Mouse (Mus musculus): ENCODE results near the gene Kif22. TPM values are rescaled to one million over a fixed set of nuclear protein-coding genes. Genes with fewer than 3 reads are reported as not detected.

Gene Kif22
- polyA plus RNA-seq, 1 experiment from 2014 or later = 74.3 TPM

DNA sequence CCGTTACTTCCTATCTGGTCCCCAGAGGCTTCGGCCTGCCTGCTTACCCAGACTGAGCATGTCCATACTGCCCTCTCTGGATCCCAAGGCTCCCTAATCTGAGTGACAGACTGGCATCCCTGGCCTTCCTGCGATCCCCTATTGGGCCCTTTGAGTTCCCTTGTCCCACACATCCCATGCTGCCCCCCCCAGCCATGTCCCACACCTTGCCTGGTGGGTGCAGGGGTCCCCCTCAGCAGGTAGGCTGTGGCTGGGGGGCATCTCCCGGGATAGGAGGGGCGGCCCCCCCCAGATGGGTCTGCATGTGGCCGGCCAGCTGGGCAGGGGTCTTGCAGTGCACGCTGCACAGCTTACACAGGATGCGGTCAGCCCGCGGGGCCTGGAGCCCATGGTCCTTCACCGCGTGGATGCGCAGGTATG lies 19.0 kb downstream of the Kif22 start:
- H3K4me1 ChIP-seq (ENCODE audit: control insufficient read depth in 2 of 2, insufficient read depth in 2 of 2, low read length in 2 of 2) = peaks cover 31 to 57% of the 10 kb centered on the region in 2 experiments
- peaks cover 38% of the 10 kb centered on the region for H3K36me3 ChIP-seq (ENCODE audit: control insufficient read depth, insufficient read depth, low read length)
- WGBS = 77% methylated on average over 13 of the region's 13 CpGs
- no peak overlapping the region for H3K27ac ChIP-seq (replicated peaks in 1 of 2; ENCODE audit: control insufficient read depth in 1 of 2, insufficient read depth in 1 of 2, low read depth in 2 of 2, low read length in 2 of 2)
- ATAC-seq (ENCODE audit: insufficient number of reproducible peaks, insufficient read depth, low FRiP score, low read depth) = no peak
- H3K27me3 ChIP-seq (ENCODE audit: control insufficient read depth, insufficient read depth, low read length) = no peaks in the 10 kb centered on the region
- H3K4me3 ChIP-seq (ENCODE audit: control insufficient read depth in 1 of 2, insufficient read depth in 1 of 2, low read depth in 1 of 2, low read length in 2 of 2) = peak overlapping the region in 1 of 2 experiments; percentile 98; a peak in 1 of 4 replicates
- H3K4me2 ChIP-seq (ENCODE audit: low read length) = peak overlapping the region; percentile 96
- peak overlapping the region; percentile 99 for H3K9ac ChIP-seq (ENCODE audit: low read length)
- H3K9me3 ChIP-seq (ENCODE audit: control insufficient read depth, low read length) = no peaks in the 10 kb centered on the region

GRCm38 (mm10) chr7:127022528-127023271 lies 19.6 kb downstream of the Kif22 start:
- Histone ChIP-seq H3K4me1 (ENCODE audit: control insufficient read depth in 2 of 2, insufficient read depth in 2 of 2, low read length in 2 of 2) (peaks cover 26 to 56% of the 10 kb centered on the region in 2 experiments), H3K27ac (replicated peaks in 1 of 2; ENCODE audit: control insufficient read depth in 1 of 2, insufficient read depth in 1 of 2, low read depth in 2 of 2, low read length in 2 of 2) (no peak overlapping the region), H3K9me3 (ENCODE audit: control insufficient read depth, low read length) (no peaks in the 10 kb centered on the region), H3K4me2 (ENCODE audit: low read length) (0 out of 2 replicates have a peak overlapping the region, but pooled peaks have one; percentile 96), H3K9ac (ENCODE audit: low read length) (peak overlapping the region; percentile 99; the same call in 1 of the 2 replicates), H3K36me3 (ENCODE audit: control insufficient read depth, insufficient read depth, low read length) (peaks cover 33% of the 10 kb centered on the region), H3K4me3 (ENCODE audit: control insufficient read depth in 1 of 2, insufficient read depth in 1 of 2, low read depth in 1 of 2, low read length in 2 of 2) (no peak overlapping the region), H3K27me3 (ENCODE audit: control insufficient read depth, insufficient read depth, low read length) (no peaks in the 10 kb centered on the region)
- ATAC-seq (ENCODE audit: insufficient number of reproducible peaks, insufficient read depth, low FRiP score, low read depth) = no peak
- WGBS = 87% methylated on average over 7 of the region's 7 CpGs

DNA sequence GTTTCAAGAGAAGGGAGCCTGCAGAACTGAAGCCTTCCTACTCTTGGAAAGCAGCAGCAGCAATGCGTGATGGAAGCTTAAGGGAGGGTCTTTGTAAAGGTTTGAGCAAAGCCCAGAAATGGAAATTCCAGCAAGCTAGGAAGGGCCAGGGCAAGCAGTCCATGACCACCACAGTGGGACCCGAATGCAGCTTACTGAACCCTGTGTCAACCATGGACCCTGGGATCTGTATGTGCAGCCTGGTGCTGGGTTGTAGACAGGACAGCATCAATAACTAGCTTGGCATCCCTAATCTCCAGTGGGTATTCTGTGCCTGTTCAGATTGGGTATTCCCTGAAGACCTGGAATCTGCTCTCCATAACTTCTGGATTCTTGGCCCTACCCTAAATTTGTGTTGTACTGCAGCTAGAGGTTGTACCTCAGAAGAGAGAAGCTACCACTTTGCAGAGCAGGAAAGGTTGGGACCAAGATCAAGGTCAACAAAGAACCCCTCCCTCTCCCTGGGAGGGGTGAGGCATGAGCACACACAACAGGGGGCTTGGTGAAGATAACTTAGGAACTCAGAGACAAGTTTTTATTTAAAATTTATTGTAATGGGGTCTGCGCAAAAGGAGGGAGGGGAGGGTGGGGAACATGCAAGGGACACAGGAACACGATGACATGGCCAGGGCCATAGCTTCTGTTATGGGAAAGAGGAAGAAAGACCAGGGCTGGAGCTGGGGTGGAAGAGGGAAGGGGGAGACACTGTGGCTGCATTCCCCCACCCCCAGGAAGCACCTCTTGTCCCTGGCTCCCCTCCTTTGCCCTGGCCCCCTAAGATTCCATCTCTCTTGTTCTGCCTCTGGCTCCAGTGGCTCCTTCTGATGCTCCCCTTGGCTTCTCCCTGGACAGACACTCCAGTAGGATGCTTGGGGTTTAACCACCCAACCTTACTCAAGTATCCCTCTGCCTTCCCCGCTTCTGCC lies 20.4 kb downstream of the Kif22 start:
- peaks cover 25 to 57% of the 10 kb centered on the region in 2 experiments for H3K4me1 ChIP-seq (ENCODE audit: control insufficient read depth in 2 of 2, insufficient read depth in 2 of 2, low read length in 2 of 2)
- ATAC-seq (ENCODE audit: insufficient number of reproducible peaks, insufficient read depth, low FRiP score, low read depth) = no peak
- H3K4me3 ChIP-seq (ENCODE audit: control insufficient read depth in 1 of 2, insufficient read depth in 1 of 2, low read depth in 1 of 2, low read length in 2 of 2) = peak overlapping the region; percentile 49 to 63
- 42% methylated on average over 5 of the region's 5 CpGs for WGBS
- H3K27ac ChIP-seq (replicated peaks in 1 of 2; ENCODE audit: control insufficient read depth in 1 of 2, insufficient read depth in 1 of 2, low read depth in 2 of 2, low read length in 2 of 2) = peak overlapping the region; percentile 28 to 48; a peak in 2 of 4 replicates
- no peaks in the 10 kb centered on the region for H3K27me3 ChIP-seq (ENCODE audit: control insufficient read depth, insufficient read depth, low read length)
- peak overlapping the region; percentile 85 for H3K4me2 ChIP-seq (ENCODE audit: low read length)
- H3K9ac ChIP-seq (ENCODE audit: low read length) = peak overlapping the region; percentile 72
- H3K9me3 ChIP-seq (ENCODE audit: control insufficient read depth, low read length) = no peaks in the 10 kb centered on the region
- H3K36me3 ChIP-seq (ENCODE audit: control insufficient read depth, insufficient read depth, low read length) = peaks cover 31% of the 10 kb centered on the region

- peaks cover 25 to 57% of the 10 kb centered on the region in 2 experiments for H3K4me1 ChIP-seq (ENCODE audit: control insufficient read depth in 2 of 2, insufficient read depth in 2 of 2, low read length in 2 of 2)
- peaks cover 31% of the 10 kb centered on the region for H3K36me3 ChIP-seq (ENCODE audit: control insufficient read depth, insufficient read depth, low read length)
- H3K4me2 ChIP-seq (ENCODE audit: low read length) = peak within 1 kb of the TSS; percentile 85
- H3K4me3 ChIP-seq (ENCODE audit: control insufficient read depth in 1 of 2, insufficient read depth in 1 of 2, low read depth in 1 of 2, low read length in 2 of 2) = peak within 1 kb of the TSS; percentile 49 to 63
- H3K9ac ChIP-seq (ENCODE audit: low read length) = peak within 1 kb of the TSS; percentile 72
- no peak for ATAC-seq (ENCODE audit: insufficient number of reproducible peaks, insufficient read depth, low FRiP score, low read depth)
- WGBS = under 1% methylated on average over 37 of the region's 37 CpGs
- no peaks in the 10 kb centered on the region for H3K27me3 ChIP-seq (ENCODE audit: control insufficient read depth, insufficient read depth, low read length)
- H3K27ac ChIP-seq (replicated peaks in 1 of 2; ENCODE audit: control insufficient read depth in 1 of 2, insufficient read depth in 1 of 2, low read depth in 2 of 2, low read length in 2 of 2) = peak within 1 kb of the TSS; percentile 28 to 48; a peak in 2 of 4 replicates
- H3K9me3 ChIP-seq (ENCODE audit: control insufficient read depth, low read length) = no peaks in the 10 kb centered on the region
Measured at GRCm38 (mm10) chr7:127020901-127021562, 21.2 kb downstream of the Kif22 start, which contains the start of the genes Gm42742 and Prrt2. TSS of gene Gm42742 (minus strand) at chr7:127021097. TSS of gene Prrt2 (minus strand) at chr7:127021211.

DNA sequence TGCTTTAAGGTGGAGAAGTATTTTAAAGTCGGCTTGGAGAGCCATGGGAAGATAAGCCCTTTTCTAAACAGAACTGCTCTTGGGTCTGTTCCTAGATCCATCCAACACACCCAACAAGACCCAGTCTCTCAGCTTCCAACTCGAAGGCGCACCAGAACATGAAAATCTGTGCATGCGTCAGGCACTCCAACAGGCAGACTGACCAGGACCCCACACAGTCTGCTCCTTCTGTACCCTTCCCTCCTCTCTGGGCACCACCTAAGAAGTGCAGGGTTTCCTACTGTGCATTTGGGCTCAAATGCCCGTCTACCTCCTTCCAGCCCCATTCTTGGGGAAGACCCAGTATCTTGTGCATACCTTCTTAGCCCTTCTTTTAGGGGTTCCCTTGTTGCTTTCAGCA lies 21.8 kb downstream of the Kif22 start:
- ATAC-seq (ENCODE audit: insufficient number of reproducible peaks, insufficient read depth, low FRiP score, low read depth) = no peak
- 42% methylated on average over 5 of the region's 5 CpGs for WGBS
- no peaks in the 10 kb centered on the region for H3K9me3 ChIP-seq (ENCODE audit: control insufficient read depth, low read length)

DNA sequence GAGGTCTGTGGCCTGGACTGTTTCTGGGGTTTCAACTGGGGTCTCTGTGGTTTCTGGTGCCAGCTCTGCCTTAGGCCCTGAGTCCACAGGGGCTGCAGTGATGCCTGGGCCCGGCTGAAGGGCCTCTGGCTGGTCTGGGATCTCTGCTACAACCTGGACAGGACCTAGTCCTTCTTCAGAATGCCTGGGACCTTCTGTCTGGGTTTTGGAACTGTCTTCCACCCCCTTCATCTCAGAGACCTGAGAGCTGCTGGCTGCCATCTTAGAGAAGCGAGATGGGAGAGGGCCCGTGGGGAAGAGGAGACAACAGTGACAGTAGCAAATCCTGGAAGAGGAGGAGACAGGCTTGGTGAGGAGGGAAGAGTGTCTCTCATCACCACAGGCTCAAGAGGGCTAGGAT lies 22.2 kb downstream of the Kif22 start:
- Histone ChIP-seq H3K9ac (ENCODE audit: low read length) (peak overlapping the region; percentile 72), H3K9me3 (ENCODE audit: control insufficient read depth, low read length) (no peaks in the 10 kb centered on the region), H3K27me3 (ENCODE audit: control insufficient read depth, insufficient read depth, low read length) (no peaks in the 10 kb centered on the region), H3K4me1 (ENCODE audit: control insufficient read depth in 2 of 2, insufficient read depth in 2 of 2, low read length in 2 of 2) (peaks cover 34 to 67% of the 10 kb centered on the region in 2 experiments), H3K36me3 (ENCODE audit: control insufficient read depth, insufficient read depth, low read length) (peaks cover 40% of the 10 kb centered on the region), H3K4me2 (ENCODE audit: low read length) (peak overlapping the region; percentile 85), H3K27ac (replicated peaks in 1 of 2; ENCODE audit: control insufficient read depth in 1 of 2, insufficient read depth in 1 of 2, low read depth in 2 of 2, low read length in 2 of 2) (no peak overlapping the region), H3K4me3 (ENCODE audit: control insufficient read depth in 1 of 2, insufficient read depth in 1 of 2, low read depth in 1 of 2, low read length in 2 of 2) (peak overlapping the region in 1 of 2 experiments; percentile 49; a peak in 1 of 4 replicates)
- no peak for ATAC-seq (ENCODE audit: insufficient number of reproducible peaks, insufficient read depth, low FRiP score, low read depth)
- 67% methylated on average over 3 of the region's 3 CpGs for WGBS

More for the DNA sequence above, 21.8 kb downstream of the Kif22 start:
- Histone ChIP-seq H3K27me3 (ENCODE audit: control insufficient read depth, insufficient read depth, low read length) (no peaks in the 10 kb centered on the region), H3K4me2 (ENCODE audit: low read length) (peak overlapping the region; percentile 85), H3K4me1 (ENCODE audit: control insufficient read depth in 2 of 2, insufficient read depth in 2 of 2, low read length in 2 of 2) (peaks cover 30 to 62% of the 10 kb centered on the region in 2 experiments), H3K9ac (ENCODE audit: low read length) (peak overlapping the region; percentile 72), H3K36me3 (ENCODE audit: control insufficient read depth, insufficient read depth, low read length) (peaks cover 36% of the 10 kb centered on the region), H3K4me3 (ENCODE audit: control insufficient read depth in 1 of 2, insufficient read depth in 1 of 2, low read depth in 1 of 2, low read length in 2 of 2) (peak overlapping the region; percentile 49 to 63), H3K27ac (replicated peaks in 1 of 2; ENCODE audit: control insufficient read depth in 1 of 2, insufficient read depth in 1 of 2, low read depth in 2 of 2, low read length in 2 of 2) (0 out of 4 replicates have a peak overlapping the region, but pooled peaks of 1 of the 2 experiments have one; percentile 48)

Data from heart, embryonic 14.5 days (tissue).